Mouse (Mus musculus) gastrocnemius, adult 8-10 months (tissue): ENCODE data around the gene Mmrn2. TPM values are rescaled to one million over a fixed set of nuclear protein-coding genes. Genes with fewer than 3 reads are reported as not detected.
"Not testable (repeated sequence)": the region's sequence is repeated elsewhere in the genome, so short reads cannot be mapped to it uniquely, and the experiment has no call there.

Experiments used
- DNase-seq, 2 experiments: peaks; one replicate each; pipeline ENCODE4 v3.0.0; 2022; ENCODE audit warnings: low spot score in 2 of 2
- total RNA-seq, 4 experiments: library from RNA; stranded (reverse); gene quantifications; 2 replicates each; pipeline ENCODE4 v1.2.4; 2022

Mmrn2 gene
- total RNA-seq, 4 experiments from 2014 or later: 7.9 to 9.3 (median 9.0) TPM

- no peak for DNase-seq
These were observed 13.1 kb upstream of the Mmrn2 start for GRCm38 (mm10) chr14:34362135-34362534.

GRCm38 (mm10) chr14:34362726-34363445, 12.4 kb upstream of the Mmrn2 start:
- DNase-seq: peak; percentile 43 to 68

- DNase-seq: peak; percentile 72 to 80
These were observed 11.6 kb upstream of the Mmrn2 start for GRCm38 (mm10) chr14:34363490-34364253.

GRCm38 (mm10) chr14:34364254-34365146, 10.8 kb upstream of the Mmrn2 start:
- DNase-seq: not testable (repeated sequence)

GRCm38 (mm10) chr14:34365147-34365507, 10.1 kb upstream of the Mmrn2 start:
- no peak for DNase-seq

- no peak for DNase-seq
These were observed 5.1 kb upstream of the Mmrn2 start for GRCm38 (mm10) chr14:34370203-34370602.

GRCm38 (mm10) chr14:34370921-34371320, 4.3 kb upstream of the Mmrn2 start:
- DNase-seq: no peak

GRCm38 (mm10) chr14:34371763-34372162, 3.5 kb upstream of the Mmrn2 start:
- no peak for DNase-seq

GRCm38 (mm10) chr14:34372646-34373045, 2.6 kb upstream of the Mmrn2 start:
- DNase-seq: peak in 1 of 2 experiments; percentile 30

GRCm38 (mm10) chr14:34373581-34373980, 1.7 kb upstream of the Mmrn2 start:
- no peak for DNase-seq

- no peak for DNase-seq
These were observed 688 bp upstream of the Mmrn2 start, which contains the start of gene Sncg for GRCm38 (mm10) chr14:34374577-34374976. TSS of gene Sncg (minus strand) at chr14:34374789.

- no peak for DNase-seq
These were observed 676 bp downstream of the Mmrn2 start for GRCm38 (mm10) chr14:34375941-34376340.

GRCm38 (mm10) chr14:34377121-34377520, 1.9 kb downstream of the Mmrn2 start:
- DNase-seq: no peak

GRCm38 (mm10) chr14:34378560-34379331, 3.5 kb downstream of the Mmrn2 start:
- no peak for DNase-seq

- no peak for DNase-seq
These were observed 7.8 kb downstream of the Mmrn2 start for GRCm38 (mm10) chr14:34382921-34383704.

GRCm38 (mm10) chr14:34393295-34393694, 18.0 kb downstream of the Mmrn2 start:
- DNase-seq: no peak

GRCm38 (mm10) chr14:34397871-34398270, 22.6 kb downstream of the Mmrn2 start:
- DNase-seq: no peak

- no peak for DNase-seq
These were observed 23.6 kb downstream of the Mmrn2 start for GRCm38 (mm10) chr14:34398901-34399300.

GRCm38 (mm10) chr14:34399301-34399700, 24.0 kb downstream of the Mmrn2 start:
- no peak for DNase-seq

- DNase-seq: no peak
These were observed 24.8 kb downstream of the Mmrn2 start for GRCm38 (mm10) chr14:34400021-34400420.
